Mouse (Mus musculus) forebrain, postnatal 0 days (tissue): ENCODE measurements at regions not wholly inside any gene's neighbourhood (a gene's known extent, or its start where the extent isn't known, plus 50 kb on each side); places are given as distances from the start of the nearest gene placed in this dataset.
A peak's percentile ranks its signal among the peaks of the same experiment; 100 is the strongest.

Experiments
- ATAC-seq: fragments of 200-750 bp; cut with Nextera tagmentation; 2 replicates; pipeline ENCODE4 v1.8.0; 2017; ENCODE audit warnings: mild to moderate bottlenecking, moderate library complexity
- DNase-seq: peaks from one replicate; pipeline ENCODE4 v3.0.0-alpha.2; 2015
- H3K27ac ChIP-seq: fragments of 300-500 bp; sonication (generic); 2 replicates; pipeline ENCODE4 v1.5.1; 2014; ENCODE audit warnings: low read depth, mild to moderate bottlenecking, antibody characterized with exemption, low read length, moderate library complexity, mixed read lengths
- H3K27me3 ChIP-seq: fragments of 300-500 bp; sonication (generic); 2 replicates; pipeline ENCODE4 v1.6.1; 2014; ENCODE audit warnings: mild to moderate bottlenecking, low read length, mixed read lengths; ENCODE audit not compliant: insufficient read depth
- H3K36me3 ChIP-seq: fragments of 300-500 bp; sonication (generic); 2 replicates; pipeline ENCODE4 v1.6.1; 2014; ENCODE audit warnings: mild to moderate bottlenecking, moderate library complexity; ENCODE audit not compliant: insufficient read depth
- H3K4me1 ChIP-seq: fragments of 300-500 bp; sonication (generic); 2 replicates; pipeline ENCODE4 v1.6.1; 2014; ENCODE audit warnings: antibody characterized with exemption; ENCODE audit not compliant: insufficient read depth
- H3K4me2 ChIP-seq: fragments of 300-500 bp; sonication (generic); 2 replicates; pipeline ENCODE4 v1.6.1; 2014; ENCODE audit warnings: low read depth, mild to moderate bottlenecking, moderate library complexity
- H3K4me3 ChIP-seq: fragments of 300-500 bp; sonication (generic); 2 replicates; pipeline ENCODE4 v1.5.1; 2014; ENCODE audit warnings: low read depth, low read length, mixed read lengths
- H3K9ac ChIP-seq: fragments of 300-500 bp; sonication (generic); 2 replicates; pipeline ENCODE4 v1.6.1; 2014; ENCODE audit warnings: mild to moderate bottlenecking
- H3K9me3 ChIP-seq: fragments of 300-500 bp; sonication (generic); 2 replicates; pipeline ENCODE4 v1.6.1; 2016; ENCODE audit warnings: low read length
- CTCF ChIP-seq: sonication (generic); IDR thresholded peaks from 2 replicates; pipeline ENCODE4 v1.5.1; 2016; ENCODE audit warnings: antibody characterized with exemption, control low read depth, low read depth
- WGBS: fragments of 180-500 bp; shearing (Covaris S2); extraction: QIAGEN DNeasy Blood & Tissue Kit; methylation state at CpG from one replicate; pipeline ENCODE4 v1.1.7; 2014; 5-methylcytosine and 5-hydroxymethylcytosine counted together

- Histone ChIP-seq H3K27me3 (no peaks in the 10 kb centered on the region), H3K4me3 (no peak overlapping the region), H3K9ac (no peak overlapping the region), H3K4me1 (no peaks in the 10 kb centered on the region), H3K4me2 (no peak overlapping the region), H3K9me3 (no peaks in the 10 kb centered on the region), H3K27ac (no peak overlapping the region), H3K36me3 (no peaks in the 10 kb centered on the region)
- DNase-seq (no peak), ATAC-seq (peak; percentile 72)
- TF ChIP-seq CTCF: no peak
- WGBS: 4% methylated on average over 9 of the region's 9 CpGs
Measured at GRCm38 (mm10) chr2:103891240-103891767, 66.5 kb upstream of the Lmo2 start.

GRCm38 (mm10) chr2:103893159-103893740 lies 64.5 kb upstream of the Lmo2 start:
- H3K9ac ChIP-seq: no peak overlapping the region
- DNase-seq: no peak
- H3K4me2 ChIP-seq: no peak overlapping the region
- no peak overlapping the region for H3K4me3 ChIP-seq
- no peak for TF ChIP-seq CTCF
- no peaks in the 10 kb centered on the region for H3K36me3 ChIP-seq
- no peaks in the 10 kb centered on the region for H3K9me3 ChIP-seq
- 92% methylated on average over 2 of the region's 2 CpGs for WGBS
- H3K27me3 ChIP-seq: no peaks in the 10 kb centered on the region
- no peak overlapping the region for H3K27ac ChIP-seq
- ATAC-seq: no peak
- H3K4me1 ChIP-seq: no peaks in the 10 kb centered on the region

- DNase-seq (no peak), ATAC-seq (no peak)
- no peak overlapping the region for H3K27ac ChIP-seq
- H3K4me1 ChIP-seq: no peaks in the 10 kb centered on the region
- WGBS: 38% methylated on average over 2 of the region's 2 CpGs
- H3K27me3 ChIP-seq: no peaks in the 10 kb centered on the region
- no peak overlapping the region for H3K9ac ChIP-seq
- no peaks in the 10 kb centered on the region for H3K36me3 ChIP-seq
- H3K4me2 ChIP-seq: no peak overlapping the region
- TF ChIP-seq CTCF: no peak
- no peaks in the 10 kb centered on the region for H3K9me3 ChIP-seq
- no peak overlapping the region for H3K4me3 ChIP-seq
Measured at GRCm38 (mm10) chr2:103893805-103894204, 64.0 kb upstream of the Lmo2 start.

GRCm38 (mm10) chr2:103894981-103895676 lies 62.7 kb upstream of the Lmo2 start:
- no peak for TF ChIP-seq CTCF
- no peaks in the 10 kb centered on the region for H3K4me1 ChIP-seq

GRCm38 (mm10) chr2:103896160-103896559 lies 61.6 kb upstream of the Lmo2 start:
- no peaks in the 10 kb centered on the region for H3K9me3 ChIP-seq
- no peak overlapping the region for H3K27ac ChIP-seq
- DNase-seq (no peak), ATAC-seq (no peak)
- H3K4me1 ChIP-seq: no peaks in the 10 kb centered on the region
- WGBS: 68% methylated on average over 5 of the region's 5 CpGs
- H3K4me2 ChIP-seq: no peak overlapping the region
- H3K9ac ChIP-seq: no peak overlapping the region
- H3K4me3 ChIP-seq: no peak overlapping the region
- H3K36me3 ChIP-seq: no peaks in the 10 kb centered on the region
- no peaks in the 10 kb centered on the region for H3K27me3 ChIP-seq
- TF ChIP-seq CTCF: no peak

More at GRCm38 (mm10) chr2:103894981-103895676, 62.7 kb upstream of the Lmo2 start:
- DNase-seq (no peak), ATAC-seq (no peak)
- Histone ChIP-seq H3K4me3 (no peak overlapping the region), H3K9me3 (no peaks in the 10 kb centered on the region), H3K36me3 (no peaks in the 10 kb centered on the region), H3K9ac (no peak overlapping the region), H3K27ac (no peak overlapping the region), H3K27me3 (no peaks in the 10 kb centered on the region), H3K4me2 (no peak overlapping the region)
- WGBS: 53% methylated on average over 12 of the region's 12 CpGs

- no peak overlapping the region for H3K9ac ChIP-seq
- no peak for ATAC-seq
- DNase-seq: no peak
- H3K27me3 ChIP-seq: no peaks in the 10 kb centered on the region
- no peak overlapping the region for H3K4me3 ChIP-seq
- WGBS: 36% methylated on average over 3 of the region's 3 CpGs
- no peaks in the 10 kb centered on the region for H3K4me1 ChIP-seq
- no peak overlapping the region for H3K4me2 ChIP-seq
- H3K9me3 ChIP-seq: no peaks in the 10 kb centered on the region
- H3K36me3 ChIP-seq: no peaks in the 10 kb centered on the region
- TF ChIP-seq CTCF: no peak
- H3K27ac ChIP-seq: no peak overlapping the region
Measured at GRCm38 (mm10) chr2:103896814-103897213, 61.0 kb upstream of the Lmo2 start.

- 57% methylated on average over 6 of the region's 6 CpGs for WGBS
- ATAC-seq (no peak), DNase-seq (no peak)
- H3K9ac ChIP-seq: no peak overlapping the region
- H3K4me3 ChIP-seq: no peak overlapping the region
- no peak overlapping the region for H3K4me2 ChIP-seq
- TF ChIP-seq CTCF: no peak
- H3K9me3 ChIP-seq: no peaks in the 10 kb centered on the region
- H3K27ac ChIP-seq: no peak overlapping the region
- H3K36me3 ChIP-seq: no peaks in the 10 kb centered on the region
- H3K4me1 ChIP-seq: no peaks in the 10 kb centered on the region
- H3K27me3 ChIP-seq: no peaks in the 10 kb centered on the region
Measured at GRCm38 (mm10) chr2:103899713-103900112, 58.1 kb upstream of the Lmo2 start.
